Mouse (Mus musculus): ENCODE measurements around the gene Fahd1.
A peak's percentile ranks its signal among the peaks of the same experiment; 100 is the strongest.

Gene Fahd1

GRCm38 (mm10) chr17:24850065-24850772 lies at the start of gene Fahd1:
Gene Fahd1, minus strand, starts transcription at chr17:24850364.
- DNase-seq, result peak; percentile 97 to 99

DNA sequence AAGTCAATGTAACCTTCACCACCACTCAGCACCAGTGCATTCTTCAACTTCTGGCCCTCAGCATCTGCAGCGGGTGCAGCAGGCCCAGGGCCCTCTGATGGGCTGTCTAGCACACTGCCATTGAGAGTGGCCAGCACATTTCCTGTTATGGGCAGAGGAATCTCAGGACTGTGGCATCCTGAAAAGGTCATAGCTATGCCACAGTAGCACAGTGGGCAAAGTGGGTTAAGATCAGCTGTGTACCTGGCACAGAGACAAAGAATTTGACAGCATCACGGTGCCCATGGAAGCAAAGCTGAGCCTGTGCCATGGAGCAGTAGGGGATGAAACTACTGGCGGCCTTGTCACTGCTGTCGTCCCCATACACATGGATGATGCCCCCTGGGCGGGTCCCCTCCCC lies 49.0 kb upstream of the Fahd1 start:
- DNase-seq, result no peak

DNA sequence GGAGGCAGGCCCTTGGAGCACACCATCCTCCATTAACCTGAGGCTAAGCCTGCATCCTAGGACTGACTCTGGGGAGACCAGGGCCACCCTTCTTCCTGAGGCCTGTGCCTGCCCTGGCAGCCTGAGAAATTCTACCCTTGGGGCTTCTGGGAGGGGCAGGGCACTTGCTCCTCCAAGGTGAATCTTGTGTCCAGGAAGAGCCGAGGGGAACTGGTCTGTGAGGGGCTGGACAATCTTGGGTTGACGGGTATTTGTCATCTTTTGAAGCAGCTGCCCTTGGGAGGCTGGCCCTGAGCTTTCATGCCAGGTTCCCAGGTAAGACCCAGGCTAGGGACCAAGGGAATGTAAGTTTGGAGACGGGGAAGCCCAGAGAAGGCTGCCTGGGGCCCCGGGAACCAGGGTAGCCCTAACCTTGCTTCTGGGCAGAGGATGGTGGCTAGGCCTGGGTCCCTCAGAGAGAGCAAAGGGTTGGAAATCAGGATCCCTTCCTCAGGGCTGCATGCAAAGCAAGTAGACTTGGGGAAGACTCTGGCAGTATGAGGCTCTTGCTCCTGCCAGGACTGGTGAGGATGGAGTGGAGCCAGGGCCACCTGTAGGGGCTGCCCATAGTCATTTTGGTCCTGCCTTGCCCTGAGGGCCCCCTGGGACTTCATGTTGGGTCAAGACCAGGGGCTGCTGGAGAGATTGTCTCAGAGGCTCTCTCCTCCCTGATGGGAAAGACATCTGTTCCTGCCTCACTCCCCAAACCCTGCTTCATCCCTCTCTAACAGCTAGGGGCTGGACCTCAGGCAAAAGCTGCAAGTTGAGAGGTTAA lies 48.1 kb upstream of the Fahd1 start:
- no peak for DNase-seq

GRCm38 (mm10) chr17:24897600-24897999 lies 47.4 kb upstream of the Fahd1 start:
- DNase-seq, result no peak

DNA sequence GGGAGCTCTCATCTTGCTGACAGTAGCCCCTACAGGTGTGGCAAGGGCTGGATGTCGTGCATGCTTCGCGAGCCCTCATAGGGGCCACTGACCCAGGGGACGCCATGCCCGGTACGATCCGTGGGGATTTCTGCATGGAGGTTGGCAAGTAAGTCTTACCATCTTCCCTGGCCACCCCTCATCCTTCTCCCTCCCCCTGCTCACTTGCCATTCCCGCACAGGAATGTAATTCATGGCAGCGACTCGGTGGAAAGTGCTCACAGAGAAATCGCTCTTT lies 46.8 kb upstream of the Fahd1 start:
- no peak for DNase-seq

DNA sequence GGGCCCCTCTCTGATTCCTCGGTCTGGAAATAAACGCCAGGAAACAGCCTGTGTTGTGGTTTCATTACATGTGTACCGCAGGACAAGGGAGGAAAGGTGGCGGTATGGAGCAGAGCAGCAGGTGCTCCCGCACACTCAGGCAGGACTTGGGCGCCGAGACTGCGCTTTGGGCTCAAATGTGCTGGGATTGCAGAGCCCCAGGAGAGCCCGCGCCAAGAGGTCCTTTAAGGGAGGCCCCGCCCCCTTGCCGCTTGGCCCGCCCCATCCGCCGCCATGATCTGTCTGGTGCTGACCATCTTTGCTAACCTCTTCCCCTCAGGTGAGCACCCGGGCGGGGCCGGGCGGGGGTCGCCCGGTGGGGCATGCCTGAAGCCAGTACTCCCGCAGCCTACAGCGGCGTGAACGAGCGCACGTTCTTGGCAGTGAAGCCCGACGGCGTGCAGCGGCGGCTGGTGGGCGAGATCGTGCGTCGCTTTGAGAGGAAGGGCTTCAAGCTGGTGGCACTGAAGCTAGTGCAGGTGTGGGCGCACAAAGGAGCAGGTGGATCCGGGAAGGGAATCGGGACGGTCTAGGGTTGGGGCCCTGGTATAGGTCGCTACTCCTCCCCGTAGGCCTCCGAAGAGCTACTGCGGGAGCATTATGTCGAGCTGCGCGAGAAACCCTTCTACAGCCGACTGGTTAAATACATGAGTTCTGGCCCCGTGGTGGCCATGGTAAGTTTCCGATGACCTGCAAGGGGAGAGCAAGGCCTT lies 46.3 kb upstream of the Fahd1 start, which contains the start of gene Nme3:
Gene Nme3, plus strand, starts transcription at position 260 of the 752 bp plus-strand sequence.
- peak; percentile 85 to 93 for DNase-seq

DNA sequence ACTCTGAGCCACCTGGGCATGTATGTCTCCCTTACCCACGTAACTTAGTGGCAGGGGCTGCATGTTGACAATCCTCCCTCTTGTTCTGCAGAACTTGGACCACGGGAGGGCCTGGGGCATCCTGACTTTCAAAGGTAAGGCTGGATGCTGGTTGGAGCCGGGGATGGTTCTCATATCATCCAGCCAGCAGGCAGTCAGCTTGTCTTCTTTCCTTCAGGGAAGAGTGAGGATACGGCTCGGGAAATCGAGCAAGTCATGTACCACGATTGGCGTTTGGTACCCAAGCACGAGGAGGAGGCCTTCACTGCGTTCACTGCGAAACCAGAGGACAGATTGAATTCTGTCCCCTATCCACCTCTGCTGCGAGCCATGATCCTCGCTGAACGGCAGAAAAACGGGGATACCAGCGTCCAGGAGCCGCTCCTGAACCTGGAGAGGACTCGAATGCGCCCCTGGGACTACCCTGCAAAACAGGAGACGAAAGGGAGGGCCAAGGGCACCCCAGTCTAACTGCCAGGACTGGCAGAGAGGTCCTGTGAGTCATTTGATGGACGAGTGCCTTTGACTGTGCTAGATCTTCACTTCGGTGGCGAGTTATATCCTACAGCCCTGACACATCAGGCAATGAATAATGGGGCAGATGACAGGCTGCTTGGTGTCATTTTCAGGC lies 45.5 kb upstream of the Fahd1 start:
- DNase-seq, result no peak

GRCm38 (mm10) chr17:24894995-24895547 lies 44.9 kb upstream of the Fahd1 start, which contains the start of the genes Eme2 and Mrps34:
Gene Eme2, minus strand, starts transcription at chr17:24895087.
Gene Mrps34, plus strand, starts transcription at chr17:24895116.
- peak; percentile 88 to 90 for DNase-seq

DNA sequence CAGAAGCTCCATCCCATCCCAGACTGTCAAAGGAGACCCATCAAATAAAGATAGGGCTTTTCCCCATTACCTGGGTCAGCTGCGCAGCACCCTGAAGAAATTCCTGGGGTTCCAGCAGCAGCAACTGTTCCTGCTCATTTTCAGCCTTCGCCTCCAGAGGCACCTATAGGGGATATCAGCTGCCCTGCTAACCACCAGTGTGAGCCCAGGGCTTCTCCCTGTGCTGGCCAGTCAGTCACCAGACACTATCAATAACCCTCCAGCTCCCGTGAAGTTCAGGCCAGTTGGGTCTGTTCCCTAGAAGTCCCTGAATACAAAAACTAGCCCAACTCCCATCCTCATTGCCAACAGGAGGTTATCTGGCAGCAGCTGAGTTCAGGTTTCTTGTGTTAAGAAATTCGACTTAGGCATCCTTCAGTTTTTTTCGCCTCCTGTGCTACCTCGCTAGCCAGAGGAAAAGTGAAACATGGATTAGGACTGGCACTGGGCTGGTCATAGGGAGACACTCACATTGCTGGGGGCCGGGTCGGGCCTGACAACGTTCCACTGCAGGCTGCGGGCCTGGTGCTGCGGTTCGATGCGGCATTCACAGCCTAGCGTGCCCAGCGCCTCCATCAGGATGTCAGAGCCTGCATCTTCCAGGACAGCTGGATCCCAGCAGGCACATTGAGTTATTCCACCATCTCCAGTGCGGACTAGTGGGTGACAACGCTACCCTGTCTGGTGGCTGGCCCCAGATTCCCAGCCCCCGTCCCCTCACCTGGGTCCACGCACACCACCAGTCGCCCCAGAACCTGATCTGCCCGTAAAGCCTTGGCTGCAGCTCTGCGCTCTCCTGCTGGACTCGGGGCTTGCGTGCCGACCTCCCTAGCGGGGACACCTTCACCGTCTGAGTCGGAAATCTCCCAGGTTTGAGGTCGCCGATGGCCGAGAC lies 44.2 kb upstream of the Fahd1 start:
- DNase-seq, result no peak

GRCm38 (mm10) chr17:24893276-24893675 lies 43.1 kb upstream of the Fahd1 start:
- DNase-seq, result no peak

- no peak for DNase-seq
Measured at GRCm38 (mm10) chr17:24892785-24893184, 42.6 kb upstream of the Fahd1 start.

DNA sequence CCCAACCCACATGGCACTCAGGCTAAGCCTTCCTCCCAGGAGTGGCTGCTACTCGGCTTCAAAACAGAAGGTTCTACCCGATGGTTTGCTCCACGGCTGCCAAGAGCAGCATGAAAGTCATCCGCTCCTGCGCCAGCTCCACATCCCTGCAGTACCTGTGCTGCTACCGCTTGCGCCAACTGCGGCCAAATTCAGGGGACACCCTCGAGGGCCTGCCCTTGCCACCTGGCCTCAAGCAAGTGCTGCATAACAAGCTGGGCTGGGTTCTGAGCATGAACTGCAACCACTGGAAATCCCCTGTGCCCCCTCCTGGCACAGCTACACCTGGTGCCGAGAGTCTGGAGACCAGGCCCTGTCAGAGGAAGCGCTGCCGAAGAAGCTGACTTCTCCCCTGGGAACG lies 41.2 kb upstream of the Fahd1 start:
- no peak for DNase-seq

DNA sequence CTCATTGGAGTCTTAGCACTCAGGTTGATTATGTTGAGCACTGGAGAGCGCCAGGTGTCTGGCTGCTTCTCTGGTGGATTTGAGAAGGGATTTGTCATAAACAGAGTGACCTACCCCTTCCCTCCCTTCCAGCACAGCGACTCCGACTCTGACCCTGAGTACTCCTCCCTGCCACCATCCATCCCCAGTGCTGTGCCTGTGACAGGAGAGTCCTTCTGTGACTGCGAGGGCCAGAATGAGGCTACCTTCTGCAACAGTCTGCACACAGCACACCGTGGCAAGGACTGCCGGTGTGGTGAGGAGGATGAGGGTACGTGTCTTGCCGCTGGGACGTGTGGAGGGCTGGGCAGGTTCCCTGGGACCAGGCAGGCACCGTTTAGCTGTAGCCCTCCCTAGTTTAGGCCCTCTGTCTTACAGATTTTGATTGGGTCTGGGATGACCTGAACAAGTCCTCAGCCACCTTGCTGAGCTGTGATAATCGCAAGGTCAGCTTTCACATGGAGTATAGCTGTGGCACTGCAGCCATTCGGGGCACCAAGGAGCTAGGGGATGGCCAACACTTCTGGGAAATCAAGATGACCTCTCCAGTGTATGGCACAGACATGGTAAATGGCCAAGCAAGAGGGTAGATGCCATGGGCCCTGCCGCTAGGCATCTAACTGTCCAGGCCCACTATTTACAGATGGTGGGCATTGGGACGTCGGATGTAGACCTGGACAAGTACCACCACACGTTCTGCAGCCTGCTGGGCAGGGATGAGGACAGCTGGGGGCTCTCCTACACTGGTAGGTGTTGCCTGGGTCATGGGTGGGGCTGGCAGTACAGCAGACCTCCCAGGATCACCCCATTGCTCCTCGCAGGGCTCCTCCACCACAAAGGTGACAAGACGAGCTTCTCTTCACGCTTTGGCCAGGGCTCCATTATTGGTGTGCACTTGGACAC lies 40.3 kb upstream of the Fahd1 start:
- DNase-seq, result no peak

- no peak for DNase-seq
Measured at GRCm38 (mm10) chr17:24888862-24889261, 38.7 kb upstream of the Fahd1 start.

DNA sequence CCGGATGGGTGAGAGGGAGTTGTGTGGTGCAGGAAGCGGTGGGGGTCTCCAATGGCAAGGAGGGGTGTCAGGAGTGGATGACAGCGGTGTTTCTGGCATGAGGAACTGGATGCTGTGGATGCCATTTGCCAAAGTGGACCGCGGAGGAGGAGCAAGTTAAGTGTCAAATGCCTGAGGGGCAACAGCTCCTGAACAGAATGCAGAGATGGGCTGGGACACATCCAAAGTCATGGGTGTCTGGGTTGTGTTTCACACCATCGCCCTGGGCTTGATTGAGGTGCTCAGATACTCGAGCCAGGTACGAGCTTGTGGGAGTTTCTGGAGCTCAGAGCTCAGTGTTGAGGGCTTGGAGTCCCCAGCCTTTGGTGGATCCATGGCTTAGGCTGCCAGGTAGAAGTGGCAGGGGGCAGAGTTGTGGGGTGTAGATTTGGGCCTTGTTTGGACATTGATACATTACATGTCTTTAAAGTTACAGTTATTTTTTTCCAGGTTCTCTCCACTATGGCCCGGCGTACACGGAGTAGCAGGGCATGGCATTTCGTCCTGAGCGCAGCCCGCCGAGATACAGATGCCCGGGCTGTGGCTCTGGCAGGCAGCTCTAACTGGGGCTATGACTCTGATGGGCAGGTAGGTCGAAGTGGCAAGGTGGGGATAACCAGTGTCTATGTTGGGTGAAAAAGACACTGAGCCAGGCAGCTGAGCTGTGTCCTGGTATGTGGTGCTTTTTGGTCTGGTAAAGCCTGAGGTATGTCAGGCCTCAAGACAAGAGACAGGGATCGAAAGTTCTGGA lies 37.3 kb upstream of the Fahd1 start:
- peak in 1 of 2 experiments; percentile 12 for DNase-seq

- DNase-seq, result no peak
Measured at GRCm38 (mm10) chr17:24886932-24887271, 36.7 kb upstream of the Fahd1 start.

GRCm38 (mm10) chr17:24886134-24886931 lies 36.2 kb upstream of the Fahd1 start, which contains the start of the genes Nubp2 and Spsb3:
Gene Nubp2, minus strand, starts transcription at chr17:24886349.
Gene Spsb3, plus strand, starts transcription at chr17:24886643.
- peak; percentile 99 to 100 for DNase-seq

GRCm38 (mm10) chr17:24885356-24886133 lies 35.4 kb upstream of the Fahd1 start:
- DNase-seq, result no peak

Data from kidney, postnatal 36 days (tissue).